Mouse (Mus musculus) heart, postnatal 0 days (tissue): ENCODE data around the gene Bcl7c. TPM values are rescaled to one million over a fixed set of nuclear protein-coding genes. Genes with fewer than 3 reads are reported as not detected.
A peak's percentile ranks its signal among the peaks of the same experiment; 100 is the strongest.
"Not testable (repeated sequence)": the region's sequence is repeated elsewhere in the genome, so short reads cannot be mapped to it uniquely, and the experiment has no call there.

ENCODE experiments used
- ATAC-seq: fragments of 200-750 bp; cut with Nextera tagmentation; 2 replicates; pipeline ENCODE4 v1.8.0; 2017; ENCODE audit warnings: low read depth, moderate number of reproducible peaks, moderate library complexity; ENCODE audit not compliant: insufficient read depth
- DNase-seq: peaks from one replicate; pipeline ENCODE4 v3.0.0-alpha.2; 2016; ENCODE audit warnings: low spot score
- H3K27ac ChIP-seq: fragments of 300-500 bp; sonication (generic); 2 replicates; pipeline ENCODE4 v1.5.1; 2014; ENCODE audit warnings: low read depth, mild to moderate bottlenecking
- H3K27me3 ChIP-seq: fragments of 300-500 bp; sonication (generic); 2 replicates; pipeline ENCODE4 v1.6.1; 2014; ENCODE audit warnings: low read length, mixed read lengths; ENCODE audit not compliant: control insufficient read depth, insufficient read depth
- H3K36me3 ChIP-seq: fragments of 300-500 bp; sonication (generic); replicated peaks from 2 replicates; pipeline ENCODE4 v1.6.1; 2014; ENCODE audit warnings: low read length, mixed read lengths; ENCODE audit not compliant: control insufficient read depth, insufficient read depth
- H3K4me1 ChIP-seq: fragments of 300-500 bp; sonication (generic); 2 replicates; pipeline ENCODE4 v1.6.1; 2014; ENCODE audit warnings: antibody characterized with exemption; ENCODE audit not compliant: control insufficient read depth, insufficient read depth
- H3K4me2 ChIP-seq: fragments of 300-500 bp; sonication (generic); 2 replicates; pipeline ENCODE4 v1.6.1; 2014; ENCODE audit warnings: low read depth, mild to moderate bottlenecking, low read length, moderate library complexity
- H3K4me3 ChIP-seq: fragments of 300-500 bp; sonication (generic); 2 replicates; pipeline ENCODE4 v1.5.1; 2014; ENCODE audit warnings: low read depth, low read length
- H3K9ac ChIP-seq: fragments of 300-500 bp; sonication (generic); replicated peaks from 2 replicates; pipeline ENCODE4 v1.6.1; 2014; ENCODE audit warnings: low read depth, low read length, mixed read lengths
- H3K9me3 ChIP-seq: fragments of 300-500 bp; sonication (generic); replicated peaks from 2 replicates; pipeline ENCODE4 v1.6.1; 2016; ENCODE audit warnings: low read length; ENCODE audit not compliant: control insufficient read depth
- CTCF ChIP-seq: IDR thresholded peaks from 2 replicates; pipeline ENCODE4 v1.5.1; 2016; ENCODE audit warnings: antibody characterized with exemption, control low read depth, low read depth
- EP300 ChIP-seq: IDR thresholded peaks from 2 replicates; pipeline ENCODE4 v1.6.1; 2016; ENCODE audit warnings: antibody characterized with exemption, low read depth
- WGBS: fragments of 180-500 bp; shearing (Covaris S2); extraction: QIAGEN DNeasy Blood & Tissue Kit; methylation state at CpG from one replicate; pipeline ENCODE4 v1.1.7; 2014; 5-methylcytosine and 5-hydroxymethylcytosine counted together
- polyA plus RNA-seq: library from polyadenylated mRNA; unstranded; fragments of >200 nt; fragmentation: Nextera tagmentation; extraction: Ambion mirVana; gene quantifications from 2 replicates; pipeline ENCODE4 v1.2.1, GENCODE M21; 2015
- total RNA-seq: library from RNA; depleted of rRNA; stranded (reverse); fragments of >200 nt; gene quantifications from 2 replicates; pipeline ENCODE4 v1.2.3, GENCODE M21; 2014; ENCODE audit warnings: low replicate concordance

Gene Bcl7c
- total and polyA plus RNA-seq, 2 experiments from 2014 or later = 25.6 to 32.4 TPM

- ATAC-seq (no peak), DNase-seq (no peak)
- Histone ChIP-seq H3K9ac (no peak overlapping the region), H3K27ac (no peak overlapping the region), H3K9me3 (no peaks in the 10 kb centered on the region), H3K36me3 (no peaks in the 10 kb centered on the region), H3K4me2 (no peak overlapping the region), H3K4me1 (peaks cover 8% of the 10 kb centered on the region), H3K4me3 (no peak overlapping the region), H3K27me3 (0 out of 2 replicates have a peak, but pooled peaks cover 3% of the 10 kb centered on the region)
- WGBS = 16% methylated on average over 4 of the region's 4 CpGs
- TF ChIP-seq EP300 (no peak), CTCF (no peak)
These were observed 67.5 kb downstream of the Bcl7c start for GRCm38 (mm10) chr7:127641260-127641659.

GRCm38 (mm10) chr7:127636963-127637362 lies 71.8 kb downstream of the Bcl7c start:
- Histone ChIP-seq H3K27me3 (no peaks in the 10 kb centered on the region), H3K4me3 (peak overlapping the region; percentile 52), H3K4me1 (peaks cover 8% of the 10 kb centered on the region), H3K9ac (peak overlapping the region; percentile 46), H3K9me3 (no peaks in the 10 kb centered on the region), H3K36me3 (no peaks in the 10 kb centered on the region), H3K4me2 (peak overlapping the region; percentile 69), H3K27ac (no peak overlapping the region)
- no peak for TF ChIP-seq CTCF
- TF ChIP-seq EP300 = no peak
- WGBS = under 1% methylated on average over 23 of the region's 27 CpGs
- ATAC-seq (peak; percentile 91), DNase-seq (peak; percentile 84)

- Histone ChIP-seq H3K4me1 (no peaks in the 10 kb centered on the region), H3K9me3 (no peaks in the 10 kb centered on the region), H3K27me3 (no peaks in the 10 kb centered on the region), H3K4me3 (no peak overlapping the region), H3K36me3 (no peaks in the 10 kb centered on the region), H3K4me2 (no peak overlapping the region), H3K9ac (no peak overlapping the region), H3K27ac (no peak overlapping the region)
- ATAC-seq (no peak), DNase-seq (no peak)
- TF ChIP-seq CTCF = no peak
- no peak for TF ChIP-seq EP300
- WGBS = 82% methylated on average over 4 of the region's 4 CpGs
These were observed 77.3 kb downstream of the Bcl7c start for GRCm38 (mm10) chr7:127631416-127631815.

GRCm38 (mm10) chr7:127628646-127629045 lies 80.1 kb downstream of the Bcl7c start:
- H3K27me3 ChIP-seq = no peaks in the 10 kb centered on the region
- H3K9me3 ChIP-seq = no peaks in the 10 kb centered on the region
- H3K27ac ChIP-seq = no peak overlapping the region
- WGBS = 73% methylated on average over 5 of the region's 5 CpGs
- ATAC-seq = no peak
- TF ChIP-seq EP300 = no peak
- TF ChIP-seq CTCF = no peak
- H3K4me2 ChIP-seq = no peak overlapping the region
- H3K36me3 ChIP-seq = no peaks in the 10 kb centered on the region
- H3K9ac ChIP-seq = no peak overlapping the region
- no peak overlapping the region for H3K4me3 ChIP-seq
- no peak for DNase-seq
- no peaks in the 10 kb centered on the region for H3K4me1 ChIP-seq

GRCm38 (mm10) chr7:127626471-127626870 lies 82.3 kb downstream of the Bcl7c start:
- Histone ChIP-seq H3K4me3 (no peak overlapping the region), H3K9ac (no peak overlapping the region), H3K4me1 (no peaks in the 10 kb centered on the region), H3K9me3 (no peaks in the 10 kb centered on the region), H3K36me3 (no peaks in the 10 kb centered on the region), H3K27ac (no peak overlapping the region), H3K27me3 (no peaks in the 10 kb centered on the region), H3K4me2 (no peak overlapping the region)
- ATAC-seq (no peak), DNase-seq (no peak)
- WGBS = 84% methylated on average over 4 of the region's 4 CpGs
- TF ChIP-seq CTCF (no peak), EP300 (no peak)

- Histone ChIP-seq H3K4me2 (no peak overlapping the region), H3K27me3 (no peaks in the 10 kb centered on the region), H3K9me3 (no peaks in the 10 kb centered on the region), H3K36me3 (no peaks in the 10 kb centered on the region), H3K9ac (no peak overlapping the region), H3K4me3 (no peak overlapping the region), H3K4me1 (no peaks in the 10 kb centered on the region), H3K27ac (no peak overlapping the region)
- WGBS = 97% methylated on average over 7 of the region's 7 CpGs
- TF ChIP-seq EP300 (no peak), CTCF (no peak)
- ATAC-seq (no peak), DNase-seq (no peak)
These were observed 82.7 kb downstream of the Bcl7c start for GRCm38 (mm10) chr7:127626039-127626438.

- H3K4me3 ChIP-seq, H3K27ac ChIP-seq, H3K27me3 ChIP-seq, H3K36me3 ChIP-seq, H3K9ac ChIP-seq, H3K9me3 ChIP-seq, ATAC-seq, H3K4me1 ChIP-seq, H3K4me2 ChIP-seq, DNase-seq: not testable (repeated sequence)
- WGBS = 83% methylated on average over 7 of the region's 8 CpGs
These were observed 90.3 kb downstream of the Bcl7c start for GRCm38 (mm10) chr7:127618402-127618801.
